Mouse (Mus musculus): ENCODE data around the gene Olfr392.

Olfr392 gene

GRCm38 (mm10) chr11:73816949-73817348, at the start of gene Olfr392:
Olfr392 (minus strand) TSS chr11:73817049.
- no peak for DNase-seq (ENCODE audit: low spot score)

- no peak for DNase-seq (ENCODE audit: low spot score)
These were observed 34.5 kb upstream of the Olfr392 start, which contains the start of gene Olfr393 for GRCm38 (mm10) chr11:73851354-73851753. Olfr393 (minus strand) TSS chr11:73851454.

GRCm38 (mm10) chr11:73802952-73803351, 13.9 kb downstream of the Olfr392 start, which contains the start of gene Olfr391-ps:
Olfr391-ps (minus strand) TSS chr11:73803052.
- DNase-seq (ENCODE audit: low spot score): no peak

DNA sequence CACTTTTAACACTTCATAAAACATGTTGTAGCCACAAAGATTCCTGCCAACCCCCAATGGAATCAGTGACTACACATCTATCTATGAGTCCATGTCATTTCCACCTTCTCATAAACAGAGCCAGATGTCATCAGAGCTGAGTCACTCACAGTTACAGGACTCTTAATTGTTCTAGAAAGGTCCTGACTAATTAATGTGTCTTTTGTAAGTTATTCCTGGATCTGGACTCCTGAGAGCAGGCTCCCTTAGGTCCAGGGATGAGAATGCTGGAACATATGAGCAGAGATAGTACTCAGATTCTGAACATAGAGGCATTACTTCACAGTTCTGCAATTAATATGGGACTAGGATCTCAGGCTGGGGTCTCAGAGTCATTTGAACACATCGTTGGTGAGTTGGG, 34.2 kb downstream of the Olfr392 start, which contains the start of gene Olfr390:
Gene Olfr390, plus strand, starts transcription at position 301 of the 400 bp plus-strand sequence.
- no peak for DNase-seq (ENCODE audit: low spot score)

GRCm38 (mm10) chr11:73780613-73781012, 36.2 kb downstream of the Olfr392 start, which contains the start of gene Olfr389:
Olfr389 (minus strand) TSS chr11:73780713.
- DNase-seq (ENCODE audit: low spot score): no peak

Data from lung, postnatal 25 days (tissue).